Mouse (Mus musculus) kidney, postnatal 25 days (tissue): Measurements from ENCODE around the gene Rem2.

Experiments used
- DNase-seq, 2 experiments: peaks; one replicate each; pipeline ENCODE4 v3.0.0; 2021; ENCODE audit warnings: mixed read lengths in 2 of 2

The Rem2 gene

DNA sequence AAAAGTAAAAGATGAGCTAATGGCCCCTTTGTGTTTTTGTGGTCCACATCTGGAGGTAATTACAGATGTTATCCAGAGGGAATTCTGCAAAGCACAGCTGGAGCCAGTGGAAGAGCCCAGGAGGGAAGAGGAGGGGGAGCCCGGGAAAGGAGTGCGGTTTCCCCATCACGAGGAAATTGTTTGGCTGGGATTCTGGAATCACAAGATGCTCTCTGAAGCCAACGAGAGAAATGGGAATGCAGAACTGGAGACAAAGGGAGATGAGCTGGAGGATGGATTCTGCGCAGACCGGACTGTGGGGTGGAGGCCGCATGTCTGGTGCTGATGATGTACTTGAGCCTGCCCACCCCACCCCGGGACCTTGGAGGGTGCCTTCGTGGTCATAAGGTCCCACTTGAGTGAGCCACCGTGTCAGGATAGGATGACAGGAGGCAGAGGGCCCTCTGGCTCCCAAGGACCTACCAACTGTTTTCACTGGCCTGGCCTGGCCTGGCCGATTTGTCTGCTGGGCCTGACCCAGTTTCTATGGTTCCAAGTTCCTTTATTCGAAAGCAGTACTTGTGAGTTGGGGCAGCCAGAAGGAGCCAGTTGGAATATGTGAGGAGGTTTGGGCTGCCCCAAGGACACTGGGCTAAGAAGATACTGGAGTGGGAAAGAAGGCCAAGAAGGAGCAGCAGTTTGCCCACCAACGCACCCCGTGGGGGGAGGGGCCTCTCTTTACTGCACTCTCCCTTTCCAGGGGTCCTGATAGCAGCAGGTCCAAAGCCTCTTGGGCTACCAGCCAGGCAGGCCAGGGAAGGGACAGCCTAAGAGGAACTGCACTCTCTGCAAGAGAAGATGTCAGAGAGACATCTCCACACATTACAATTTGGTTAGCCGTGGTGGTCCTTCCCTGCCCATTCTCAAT lies 31.9 kb upstream of the Rem2 start:
- peak in 1 of 2 experiments; percentile 36 for DNase-seq

- DNase-seq: no peak
Observed at GRCm38 (mm10) chr14:54445476-54445875, 30.4 kb upstream of the Rem2 start.

- no peak for DNase-seq
Observed at GRCm38 (mm10) chr14:54453566-54453965, 22.3 kb upstream of the Rem2 start.

DNA sequence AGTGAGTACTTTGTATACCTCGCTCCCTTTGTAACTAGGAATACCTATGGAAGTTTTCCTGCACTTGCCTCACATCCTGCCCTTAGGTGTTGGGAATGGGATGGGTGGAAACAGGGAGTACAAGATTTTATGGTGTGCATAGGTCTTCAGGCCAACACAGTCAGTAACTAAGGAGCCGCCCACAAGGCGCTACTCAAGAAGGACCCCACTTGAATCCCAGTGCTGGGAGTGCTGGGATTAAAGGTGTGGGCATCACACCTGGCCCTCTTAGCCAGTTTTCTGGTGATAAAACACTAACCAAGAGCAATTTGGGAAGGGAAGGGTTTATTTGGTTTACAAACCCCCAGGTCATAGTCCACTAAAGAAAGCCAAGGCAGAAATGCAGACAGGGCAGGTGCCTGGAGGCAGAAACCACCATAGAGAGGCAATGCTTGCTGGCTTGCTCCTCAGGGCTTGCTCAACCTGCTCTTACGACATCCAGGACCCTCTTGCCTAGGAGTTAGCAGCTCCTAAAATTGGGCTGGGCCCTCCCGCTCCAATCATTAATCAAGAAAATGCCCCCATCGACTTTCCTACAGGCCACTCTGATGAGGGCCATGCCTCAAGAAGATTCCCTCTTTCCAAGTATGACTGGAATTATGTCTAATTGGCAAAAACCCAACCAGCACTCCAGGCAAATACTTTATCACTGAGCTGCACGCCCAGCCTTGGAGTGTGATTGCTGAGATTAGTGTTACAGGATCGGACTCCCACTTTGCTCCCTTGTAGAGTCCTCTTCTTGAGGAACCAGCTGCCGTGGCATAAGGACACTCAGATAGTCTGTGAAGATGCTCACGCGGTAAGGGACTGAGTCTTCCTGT lies 21.0 kb upstream of the Rem2 start:
- DNase-seq: no peak

DNA sequence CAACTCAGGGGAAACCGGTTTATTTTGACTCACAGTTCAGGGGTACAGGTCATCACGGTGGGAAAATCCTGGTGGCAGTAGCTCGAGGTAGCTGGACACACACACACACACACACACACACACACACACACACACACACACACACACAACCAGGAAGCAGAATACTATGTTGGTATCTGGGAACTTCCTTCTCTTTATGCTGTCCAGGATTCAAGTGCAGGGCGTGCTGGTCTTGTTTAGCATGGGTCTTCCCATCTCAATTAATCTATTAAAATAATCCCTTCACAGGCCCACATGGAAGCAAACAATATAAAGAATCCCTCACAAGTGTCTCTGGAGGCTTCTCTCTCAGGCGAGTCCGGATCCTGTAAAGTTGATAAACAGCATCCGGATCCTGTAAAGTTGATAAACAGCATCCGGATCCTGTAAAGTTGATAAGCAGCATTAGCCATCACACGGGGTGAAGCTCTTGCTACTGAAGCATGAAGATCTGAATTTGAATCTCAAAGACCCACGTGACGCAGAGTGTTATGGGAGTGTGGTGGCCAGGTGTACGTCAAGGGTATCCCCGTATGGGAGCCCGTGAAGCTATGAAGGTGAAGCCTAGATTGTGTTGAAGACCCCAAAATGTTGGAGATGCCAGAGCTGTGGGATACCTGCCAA lies 17.9 kb upstream of the Rem2 start:
- no peak for DNase-seq

DNA sequence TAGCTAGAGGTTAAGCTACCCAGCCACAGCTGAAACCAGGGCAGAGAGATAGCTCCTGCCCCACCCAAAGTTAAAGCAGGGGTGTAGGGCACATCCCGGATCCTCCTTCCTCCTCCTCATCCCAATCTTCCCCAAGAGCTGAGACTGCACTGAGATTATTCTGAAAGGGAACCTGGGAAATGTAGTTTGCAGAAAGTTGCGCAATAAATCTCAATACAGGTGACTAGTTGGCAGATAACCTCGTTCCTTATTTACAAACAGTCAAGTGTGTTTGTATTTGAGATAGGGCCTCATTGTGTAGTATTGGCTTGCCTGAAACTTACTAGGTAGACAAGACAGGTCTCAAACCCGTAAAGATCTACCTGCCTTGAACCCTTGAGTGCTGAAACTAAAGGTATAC lies 13.8 kb upstream of the Rem2 start:
- no peak for DNase-seq

- no peak for DNase-seq
Observed at GRCm38 (mm10) chr14:54463108-54463958, 12.6 kb upstream of the Rem2 start.

GRCm38 (mm10) chr14:54463959-54464292 lies 12.0 kb upstream of the Rem2 start, which contains the start of gene Lrp10:
Gene Lrp10, plus strand, starts transcription at chr14:54464137.
- DNase-seq: peak; percentile 92 to 94

- peak; percentile 77 to 92 for DNase-seq
Observed at GRCm38 (mm10) chr14:54464293-54465005, 11.5 kb upstream of the Rem2 start.

DNA sequence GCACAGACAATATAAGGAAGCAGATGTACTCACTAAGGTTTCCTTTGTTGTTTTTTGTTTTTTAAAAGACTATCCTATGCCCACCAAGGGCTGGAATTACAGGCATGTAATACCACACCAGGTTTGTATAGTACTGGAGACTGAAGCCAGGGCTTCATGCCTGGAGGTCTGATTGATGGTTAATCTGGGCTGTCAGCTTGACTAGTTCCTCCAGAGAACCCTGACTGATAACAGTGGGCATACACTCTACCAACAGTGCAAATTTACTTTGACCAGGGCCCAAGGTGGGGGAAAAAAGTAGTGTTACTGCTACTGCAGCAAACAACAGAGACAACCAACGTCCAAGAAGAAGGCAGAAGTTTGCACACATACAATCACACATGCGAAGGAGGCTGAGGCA lies 4.4 kb upstream of the Rem2 start:
- DNase-seq: no peak

- DNase-seq: peak in 1 of 2 experiments; percentile 22
Observed at GRCm38 (mm10) chr14:54472671-54473070, 3.2 kb upstream of the Rem2 start.

DNA sequence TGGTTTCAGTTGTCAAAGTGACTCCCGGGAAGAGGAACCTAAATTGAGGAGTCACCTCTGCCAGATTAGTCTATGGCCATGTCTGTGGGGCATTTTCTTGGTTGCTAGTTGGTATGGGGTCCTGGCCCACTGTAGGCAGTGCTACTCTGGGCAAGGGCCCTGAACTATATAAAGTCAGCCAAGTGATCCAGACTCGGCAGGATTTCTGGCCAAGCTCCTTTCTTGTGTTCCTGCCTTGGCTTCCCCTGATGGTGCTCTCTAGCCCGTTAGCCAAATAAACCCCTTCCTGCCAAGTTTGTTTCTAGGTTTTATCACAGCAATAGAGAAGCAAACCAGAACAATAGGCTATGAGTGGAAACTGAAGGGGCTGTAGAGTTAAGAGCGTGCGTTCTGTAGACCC lies 1.2 kb upstream of the Rem2 start:
- no peak for DNase-seq

DNA sequence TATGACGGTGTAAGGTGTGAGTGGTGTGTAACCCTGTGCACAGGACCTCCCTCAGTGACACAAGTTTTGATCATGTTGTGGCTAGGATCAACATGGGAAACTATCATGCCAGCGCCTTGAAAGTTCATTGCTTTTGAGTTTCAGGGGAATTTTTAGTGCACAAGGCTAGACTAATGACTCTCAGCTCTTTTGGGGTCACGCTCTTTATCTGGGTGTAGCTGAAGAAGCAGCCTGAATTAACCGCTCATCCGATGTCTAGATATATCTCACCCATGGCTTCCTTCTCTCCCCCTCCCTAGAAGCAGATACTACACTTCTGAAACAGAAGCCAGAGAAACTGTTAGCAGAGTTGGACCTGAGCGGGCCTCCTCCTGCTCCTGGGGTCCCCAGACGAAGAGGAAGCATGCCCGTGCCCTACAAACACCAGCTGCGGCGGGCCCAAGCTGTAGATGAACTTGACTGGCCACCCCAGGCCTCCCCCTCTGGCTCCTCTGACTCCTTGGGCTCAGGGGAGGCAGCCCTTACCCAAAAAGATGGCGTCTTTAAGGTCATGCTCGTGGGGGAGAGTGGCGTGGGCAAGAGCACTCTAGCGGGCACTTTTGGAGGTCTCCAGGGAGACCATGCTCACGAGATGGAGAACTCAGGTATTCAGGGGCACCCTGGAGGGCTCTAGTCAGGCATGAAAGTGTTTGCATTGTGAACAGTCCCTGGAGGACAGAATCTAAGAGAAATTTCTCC lies 1.4 kb downstream of the Rem2 start:
- no peak for DNase-seq

DNA sequence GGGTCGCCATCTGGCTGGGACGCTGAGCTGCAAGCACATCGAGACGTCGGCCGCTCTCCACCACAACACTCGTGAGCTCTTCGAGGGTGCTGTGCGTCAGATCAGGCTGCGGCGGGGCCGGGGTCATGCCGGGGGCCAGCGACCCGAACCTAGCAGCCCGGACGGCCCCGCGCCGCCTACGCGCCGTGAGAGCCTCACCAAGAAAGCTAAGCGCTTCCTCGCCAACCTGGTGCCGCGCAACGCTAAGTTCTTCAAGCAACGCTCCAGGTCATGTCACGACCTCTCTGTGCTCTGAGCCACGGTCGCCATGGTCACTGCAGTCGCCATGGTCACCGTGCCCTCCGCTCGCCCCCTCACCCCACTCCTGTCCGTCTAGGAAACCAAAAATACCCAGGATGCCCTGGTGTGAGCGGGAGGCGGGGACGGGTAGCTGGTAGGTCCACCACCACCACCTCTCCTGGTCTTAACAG lies 3.6 kb downstream of the Rem2 start:
- peak; percentile 63 to 84 for DNase-seq

DNA sequence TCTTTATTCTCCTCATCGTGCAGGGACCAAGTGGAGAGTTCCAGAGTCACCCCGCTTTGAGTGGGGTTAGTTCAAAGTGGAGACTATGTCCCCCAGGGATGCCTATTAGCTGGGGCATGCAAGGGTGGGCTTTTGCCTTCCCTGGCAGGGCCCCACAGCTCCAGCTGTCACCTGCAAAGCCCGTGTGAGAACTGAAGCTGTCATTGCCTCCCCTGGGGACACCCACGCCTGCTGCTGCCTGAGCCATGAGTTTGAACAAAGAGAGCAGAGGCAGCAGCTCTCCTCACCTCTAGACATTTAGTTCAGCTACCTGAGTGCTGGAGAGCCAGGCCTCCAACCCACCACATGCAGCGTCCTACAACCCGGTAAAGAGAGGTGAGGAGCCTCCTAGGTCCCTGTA lies 4.8 kb downstream of the Rem2 start:
- no peak for DNase-seq

GRCm38 (mm10) chr14:54481402-54481801 lies 5.5 kb downstream of the Rem2 start:
- no peak for DNase-seq

- DNase-seq: peak; percentile 47 to 57
Observed at GRCm38 (mm10) chr14:54482498-54482897, 6.6 kb downstream of the Rem2 start.

DNA sequence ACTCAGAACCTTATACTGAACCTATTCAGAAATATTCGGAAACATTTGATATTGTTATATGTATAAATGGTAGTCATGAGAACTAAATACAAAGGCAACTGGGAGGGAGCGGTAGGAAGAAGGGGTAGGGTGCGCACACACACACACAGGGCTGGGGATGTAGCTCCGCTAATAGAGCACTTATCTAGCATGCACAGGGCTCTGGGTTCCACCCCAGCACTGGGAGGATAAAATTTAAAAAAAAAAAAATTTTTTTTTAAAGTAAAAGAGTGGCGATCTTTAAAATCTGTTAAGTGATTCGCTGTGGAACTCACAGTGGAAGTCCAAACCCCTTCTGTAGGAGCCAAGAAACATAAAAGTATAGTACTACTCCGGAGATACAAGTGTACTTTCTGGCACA lies 10.0 kb downstream of the Rem2 start:
- no peak for DNase-seq

DNA sequence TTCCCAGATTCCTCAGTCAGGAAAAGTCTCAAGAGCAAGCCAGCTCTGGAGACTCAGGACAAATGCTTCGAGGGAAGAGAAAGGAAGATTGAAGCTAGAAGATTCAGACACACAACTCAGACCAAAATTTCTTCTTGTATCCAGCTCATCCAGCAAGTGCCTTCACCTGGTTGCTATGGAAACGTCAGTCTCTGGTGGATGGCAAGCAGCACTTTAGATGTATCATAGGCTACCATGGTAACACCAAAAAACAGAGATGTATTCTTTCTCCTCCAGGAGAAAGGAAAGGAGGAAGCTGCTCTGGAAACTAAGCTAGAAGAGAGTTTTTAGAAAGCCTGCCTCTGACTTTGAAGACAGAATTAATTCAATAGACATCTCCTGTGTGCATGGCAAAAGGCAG lies 11.8 kb downstream of the Rem2 start:
- DNase-seq: no peak

- no peak for DNase-seq
Observed at GRCm38 (mm10) chr14:54488350-54488749, 12.4 kb downstream of the Rem2 start.
